Mouse (Mus musculus) retina, postnatal 1 day (tissue): ENCODE measurements around the gene Poldip2.
A peak's percentile ranks its signal among the peaks of the same experiment; 100 is the strongest.
"Not testable (repeated sequence)": the region's sequence is repeated elsewhere in the genome, so short reads cannot be mapped to it uniquely, and the experiment has no call there.

ENCODE experiments used
- DNase-seq: peaks from one replicate; pipeline ENCODE4 v3.0.0-alpha.2; 2012

Gene Poldip2

DNA sequence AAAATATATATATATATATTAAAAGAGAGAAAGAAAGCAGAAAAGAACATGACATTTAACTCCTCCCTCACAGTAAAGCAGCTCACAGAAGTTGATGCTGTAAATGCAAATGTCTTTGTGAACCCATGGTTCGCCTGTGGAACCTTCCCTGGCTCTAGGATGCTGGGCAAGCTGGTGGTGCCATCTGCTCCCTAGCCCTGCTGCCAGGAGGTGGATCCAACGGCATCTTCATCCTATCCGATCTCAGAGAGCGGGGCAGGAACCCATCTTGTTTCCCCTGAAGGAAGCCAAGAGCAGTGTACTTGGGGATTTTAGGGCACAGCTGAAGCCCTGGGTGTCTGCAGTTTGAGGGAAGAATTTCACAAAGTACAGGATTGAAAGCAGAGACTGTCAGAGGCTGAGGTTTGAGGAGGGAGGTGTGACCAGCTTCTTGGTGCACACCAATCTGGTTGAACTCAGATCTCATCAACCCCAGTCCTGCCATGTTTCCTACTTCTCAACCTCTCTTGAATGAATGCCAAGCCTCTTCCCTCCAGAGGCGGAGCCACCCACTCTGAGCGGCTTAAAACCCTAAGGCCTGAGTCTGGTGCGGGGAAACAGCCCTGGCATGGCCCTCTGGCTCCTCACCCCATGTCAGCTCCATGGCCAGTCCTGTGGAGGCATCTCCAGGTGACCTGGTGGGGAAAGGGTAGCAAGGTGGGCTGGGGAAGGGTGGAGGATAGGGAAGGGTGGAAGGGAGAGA, 8.9 kb upstream of the Poldip2 start, which contains the start of gene Sebox:
TSS of gene Sebox (plus strand) at position 539 of the 742 bp plus-strand sequence.
- DNase-seq = peak; percentile 18

DNA sequence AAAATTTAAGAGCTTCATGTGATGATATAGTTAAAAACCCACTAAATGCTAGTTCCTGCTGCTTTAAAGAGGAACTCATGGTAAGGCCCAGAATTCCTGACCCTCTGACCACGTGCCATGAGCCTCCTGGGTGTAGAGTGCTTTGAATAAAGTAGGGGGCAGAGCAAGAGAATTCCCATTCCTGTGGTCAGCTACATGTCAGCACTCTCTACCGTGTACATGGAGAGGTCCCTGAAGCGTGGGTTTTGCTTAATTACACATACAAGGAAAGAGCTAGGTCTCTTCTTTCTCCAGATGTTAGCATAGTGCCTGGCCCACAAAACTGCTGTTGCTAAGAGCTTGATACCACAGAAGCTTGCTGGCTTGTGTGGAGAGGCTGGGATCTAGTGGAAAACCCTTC, 6.6 kb upstream of the Poldip2 start:
- no peak for DNase-seq

DNA sequence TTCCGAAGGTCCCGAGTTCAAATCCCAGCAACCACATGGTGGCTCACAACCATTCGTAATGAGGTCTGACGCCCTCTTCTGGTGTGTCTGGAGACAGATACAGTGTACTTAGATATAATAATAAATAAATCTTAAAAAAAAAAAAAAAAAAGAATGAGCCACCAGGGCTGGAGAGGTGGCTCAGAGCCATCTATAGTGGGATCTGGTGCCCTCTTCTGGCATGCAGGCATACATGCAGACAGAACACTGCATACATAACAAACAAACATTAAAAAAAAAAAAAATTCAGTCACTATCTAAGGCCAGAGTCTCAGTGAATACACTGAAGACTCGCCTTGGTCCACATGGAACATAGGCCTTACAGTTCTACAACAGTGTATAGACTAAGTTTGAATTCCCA, 2.8 kb upstream of the Poldip2 start:
- peak; percentile 43 for DNase-seq

DNA sequence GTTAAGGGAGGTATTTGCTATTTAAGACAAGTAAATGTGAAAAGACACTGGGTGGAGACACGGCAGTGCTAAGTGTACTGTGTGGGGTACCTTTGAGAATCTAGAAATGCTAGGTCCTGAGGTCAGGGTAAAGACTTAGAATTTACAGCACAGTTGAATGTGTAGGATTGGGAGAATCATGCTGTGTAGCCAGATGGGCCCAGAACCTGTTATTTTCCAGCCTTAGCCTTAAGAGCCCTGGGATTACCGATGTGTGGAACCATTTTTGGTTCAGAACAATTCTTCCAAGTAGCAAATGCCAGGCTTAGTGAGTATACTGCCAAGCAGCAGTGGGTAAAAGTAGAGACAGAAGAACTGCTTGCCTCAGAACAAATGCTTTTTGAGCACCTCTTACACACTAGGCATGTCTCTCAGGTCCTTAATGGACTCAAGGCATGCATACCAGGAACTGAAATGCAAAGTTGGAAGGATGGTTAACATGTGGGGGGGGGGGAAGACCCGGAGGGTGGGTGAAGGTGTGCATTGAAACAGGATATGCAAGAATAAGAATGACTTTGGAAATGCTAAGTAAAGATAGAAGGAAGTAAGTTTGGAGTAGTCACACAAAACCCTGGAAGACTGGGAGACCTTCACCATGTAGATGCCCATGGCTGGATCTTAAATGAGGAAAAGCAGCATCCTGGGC, 1.3 kb downstream of the Poldip2 start:
- no peak for DNase-seq

DNA sequence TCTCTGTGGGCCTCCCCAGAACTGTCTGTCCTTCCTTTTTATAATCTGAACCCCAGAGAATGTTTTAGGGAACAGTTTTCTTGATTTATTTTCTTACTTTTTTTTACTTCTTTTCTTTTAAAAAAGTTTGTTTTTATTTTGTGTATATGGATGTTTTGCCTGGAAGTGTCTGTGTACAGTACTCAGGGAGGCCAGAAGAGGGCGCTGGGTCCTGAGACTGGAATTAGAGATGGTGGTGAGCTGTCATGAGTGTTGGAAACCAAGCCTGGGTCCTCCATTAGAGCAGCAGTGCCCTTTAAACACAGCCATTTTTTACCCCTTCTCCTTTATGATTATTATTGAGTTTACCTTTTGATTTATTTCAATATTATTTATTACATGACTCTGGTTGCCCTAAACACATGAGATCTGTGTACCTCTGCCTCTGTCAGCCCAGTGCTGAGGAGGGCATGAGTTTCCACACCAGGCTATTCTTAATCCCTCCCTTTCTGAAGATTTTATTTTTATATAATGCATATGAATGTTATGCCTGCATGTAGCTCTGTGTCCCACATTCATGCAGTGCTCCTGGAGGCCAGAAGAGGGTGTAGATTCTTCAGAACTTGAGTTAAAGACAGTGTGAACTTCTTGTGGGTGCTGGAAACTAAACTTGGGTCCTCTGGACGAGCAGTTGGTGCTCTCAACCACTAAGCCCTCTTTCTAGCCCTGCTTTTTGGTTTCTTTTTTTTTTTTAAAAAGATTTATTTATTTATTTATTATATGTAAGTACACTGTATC, 3.7 kb downstream of the Poldip2 start:
- DNase-seq = no peak

DNA sequence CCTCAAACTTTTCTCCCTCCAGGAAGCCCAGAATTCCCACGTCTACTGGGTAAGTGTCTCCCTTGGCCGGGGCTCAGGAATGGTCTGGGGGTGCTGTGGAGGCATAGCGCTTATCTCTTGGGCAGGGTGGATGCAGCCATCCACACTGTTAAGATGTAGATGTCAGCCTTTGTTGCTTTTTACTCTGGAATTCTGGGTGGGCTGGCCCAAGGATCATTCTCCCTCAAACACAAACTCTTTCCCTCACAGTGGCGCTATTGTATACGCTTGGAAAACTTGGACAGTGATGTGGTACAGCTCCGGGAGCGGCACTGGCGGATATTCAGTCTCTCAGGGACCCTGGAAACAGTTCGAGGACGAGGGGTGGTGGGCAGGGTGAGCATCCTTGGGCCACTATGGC, 6.9 kb downstream of the Poldip2 start:
- no peak for DNase-seq

DNA sequence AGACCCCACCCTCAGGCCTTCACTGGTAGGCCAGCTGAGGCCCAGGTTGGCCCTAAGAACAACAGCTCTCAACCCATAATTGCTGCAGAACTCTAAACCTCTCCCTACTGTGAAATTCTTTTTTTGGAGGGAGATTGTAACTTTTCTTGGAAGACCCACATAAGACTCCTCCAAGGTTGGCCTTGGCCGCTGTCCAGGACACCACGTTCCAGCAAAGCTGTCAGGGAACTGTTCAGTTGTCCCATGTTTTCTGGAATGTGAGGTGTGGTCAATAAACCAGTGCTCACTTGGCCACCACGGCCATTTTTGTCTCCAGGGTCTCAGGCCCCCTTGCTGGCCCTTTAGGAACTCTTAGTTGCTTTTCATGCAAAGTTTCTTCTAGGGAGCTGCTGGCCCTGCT, 9.9 kb downstream of the Poldip2 start:
- DNase-seq = no peak

DNA sequence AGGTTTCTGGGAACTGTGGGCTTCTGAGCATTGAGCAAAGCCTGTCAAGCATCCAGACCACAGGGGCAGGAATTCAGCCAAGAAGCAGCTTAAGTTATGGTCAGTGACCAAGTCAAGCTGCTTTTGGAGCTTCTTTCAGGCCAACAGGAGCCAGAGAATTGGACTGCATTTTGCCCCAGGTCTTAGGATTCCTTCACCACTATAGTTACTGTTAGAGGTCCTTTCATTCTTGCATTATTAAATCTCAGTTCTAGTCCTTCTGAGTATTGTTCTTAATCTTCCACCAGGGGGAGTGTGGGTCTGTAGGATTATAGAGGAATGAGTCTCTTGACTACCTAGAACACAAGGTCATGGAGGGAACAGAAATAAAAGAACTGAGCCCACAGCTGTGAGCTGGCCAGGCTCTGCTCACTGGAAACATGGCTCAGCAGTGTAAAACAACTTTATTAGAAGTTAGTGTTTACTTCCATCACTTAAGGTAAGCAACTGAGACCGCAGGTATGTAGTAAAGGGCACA, 10.5 kb downstream of the Poldip2 start:
- peak; percentile 36 for DNase-seq

DNA sequence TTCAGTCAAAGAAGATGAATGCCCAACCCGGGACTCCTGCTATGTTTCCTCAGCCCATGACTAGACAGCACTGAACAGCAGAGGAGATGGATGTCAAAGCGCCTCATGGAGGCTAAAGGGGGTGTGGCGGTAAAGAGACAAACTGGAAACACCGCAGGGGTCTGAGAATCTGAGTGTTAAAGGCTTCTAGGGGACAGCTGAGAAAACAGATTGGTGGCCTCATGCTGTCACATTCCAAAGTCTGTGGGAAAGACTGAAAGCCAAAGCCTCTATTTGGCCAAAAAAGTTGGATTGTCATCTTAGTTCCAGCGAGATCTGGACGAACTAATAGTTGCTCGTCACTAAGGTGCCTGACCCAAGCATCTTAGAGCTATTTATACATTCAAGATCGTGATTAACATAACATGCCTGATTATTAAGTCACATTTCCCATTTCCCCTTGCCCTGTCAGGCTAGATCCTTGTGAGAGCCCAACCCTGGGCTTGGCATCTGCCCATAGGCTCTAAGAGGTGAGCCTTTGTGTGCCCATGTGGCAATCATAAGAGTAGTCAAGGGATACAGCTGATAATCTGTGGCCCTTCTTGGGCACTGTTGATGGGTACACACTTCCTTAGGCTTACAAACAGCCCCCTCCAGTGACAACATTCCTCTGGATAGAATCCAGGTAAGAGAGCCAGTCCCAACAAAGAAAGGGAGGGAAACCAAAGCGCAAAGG, 11.4 kb downstream of the Poldip2 start:
- no peak for DNase-seq

DNA sequence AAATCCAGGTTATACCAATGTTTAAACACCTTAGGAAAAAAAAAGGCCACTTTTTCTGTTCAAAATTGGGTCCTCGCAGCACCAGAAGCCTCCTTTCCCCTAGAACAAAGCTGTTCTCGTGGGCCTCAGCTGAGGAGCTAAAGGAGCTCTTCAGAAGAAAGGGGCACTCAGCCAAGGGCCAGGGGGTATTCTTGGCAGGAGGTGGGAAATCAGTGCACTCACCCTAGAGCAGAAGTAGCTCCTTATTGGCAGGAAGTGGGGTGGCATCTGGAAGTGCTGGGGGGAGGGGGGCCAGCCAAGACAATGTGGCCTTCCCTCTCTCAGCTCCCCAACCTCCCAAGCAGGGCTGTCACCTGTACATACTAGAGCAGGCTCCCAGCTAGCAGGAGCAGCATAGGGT, 12.8 kb downstream of the Poldip2 start:
- DNase-seq = no peak

DNA sequence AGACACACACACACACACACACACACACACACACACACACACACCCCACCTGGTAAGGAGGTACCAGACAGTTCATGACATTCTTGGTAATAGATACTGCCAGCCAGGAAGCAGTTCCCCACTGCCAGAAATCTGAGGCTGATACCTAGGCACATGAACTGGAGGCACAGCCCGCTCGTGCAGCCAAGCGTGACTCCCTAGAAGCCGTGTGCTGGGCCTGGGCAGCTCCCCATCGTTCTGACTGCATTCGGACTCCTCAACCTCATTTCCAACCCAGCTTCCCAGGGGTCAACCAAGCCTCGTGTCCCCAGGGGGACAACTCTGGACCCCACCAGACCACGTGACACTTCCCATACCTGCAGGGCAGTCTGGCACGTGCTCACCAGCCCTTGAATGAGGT, 16.7 kb downstream of the Poldip2 start:
- DNase-seq = no peak

DNA sequence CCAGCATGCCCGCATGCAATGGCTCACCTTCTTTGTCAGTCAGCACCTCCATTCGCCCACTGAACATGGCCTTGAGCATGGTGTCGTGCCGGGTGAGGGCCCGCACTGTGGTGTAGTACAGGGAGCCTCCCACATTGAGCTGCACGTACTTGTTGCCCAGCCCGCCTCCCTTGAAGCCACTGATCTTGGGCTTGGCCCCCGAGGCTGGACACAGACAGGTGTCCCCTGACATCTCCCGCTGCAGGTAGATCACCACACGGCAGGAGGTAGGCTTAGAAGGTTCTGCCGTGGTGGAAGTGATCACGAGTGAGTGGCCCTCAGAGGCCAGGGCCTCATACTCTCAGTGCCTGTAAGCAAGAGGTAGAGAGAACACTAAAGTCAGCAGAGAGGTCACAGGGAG, 18.0 kb downstream of the Poldip2 start:
- DNase-seq = no peak

DNA sequence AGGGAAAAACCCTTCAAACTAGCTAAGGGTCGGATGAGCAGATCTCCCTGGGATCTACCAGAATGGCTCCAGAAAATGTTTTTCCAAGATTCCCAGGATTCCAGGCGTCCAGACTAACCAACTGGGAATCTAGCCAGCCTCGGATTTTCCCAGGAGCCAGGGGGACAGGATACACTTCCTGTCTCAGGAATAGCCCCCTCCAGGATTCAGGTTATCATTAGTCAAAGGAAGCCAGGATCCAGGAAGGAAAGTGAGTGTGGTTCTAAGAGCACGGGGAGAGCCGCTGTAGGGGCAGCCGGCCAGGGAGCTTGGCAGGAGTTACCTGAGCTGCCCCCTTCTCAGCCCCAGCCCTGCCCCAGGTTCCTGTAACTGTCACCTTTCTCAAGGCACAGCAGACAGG, 19.1 kb downstream of the Poldip2 start:
- DNase-seq = no peak

DNA sequence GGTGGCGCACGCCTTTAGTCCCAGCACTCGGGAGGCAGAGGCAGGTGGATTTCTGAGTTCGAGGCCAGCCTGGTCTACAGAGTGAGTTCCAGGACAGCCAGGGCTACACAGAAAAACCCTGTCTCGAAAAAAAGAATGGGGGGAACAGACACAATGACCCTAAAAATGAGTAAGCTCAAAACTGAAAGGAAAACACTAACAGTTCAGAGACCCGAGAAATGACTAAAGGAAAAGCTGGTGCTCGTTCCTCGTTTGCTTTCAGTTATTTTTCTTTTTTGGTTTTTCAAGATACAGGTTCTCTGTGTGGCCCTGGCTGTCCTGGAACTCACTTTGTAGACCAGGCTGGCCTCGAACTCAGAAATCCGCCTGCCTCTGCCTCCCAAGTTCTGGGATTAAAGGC, 19.5 kb downstream of the Poldip2 start:
- DNase-seq = not testable (repeated sequence)

DNA sequence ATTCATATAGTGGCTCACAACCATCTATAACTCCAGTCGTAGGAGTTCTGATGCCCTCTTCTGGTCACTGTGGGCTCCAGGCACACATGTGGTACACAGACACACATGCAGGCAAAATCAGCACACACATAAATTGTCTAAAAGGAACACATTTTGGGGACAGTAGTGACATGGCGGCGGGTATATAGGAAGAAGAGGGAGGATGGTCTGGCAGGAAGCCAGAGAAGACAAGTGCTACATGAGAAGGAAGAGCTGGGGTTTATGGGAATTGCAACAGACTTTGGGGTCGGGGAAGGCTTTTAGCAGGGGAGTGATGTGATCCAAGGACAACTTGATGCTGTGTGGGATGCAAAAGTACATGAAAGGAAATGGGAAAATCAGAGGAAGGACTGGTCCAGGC, 22.5 kb downstream of the Poldip2 start:
- DNase-seq = no peak

DNA sequence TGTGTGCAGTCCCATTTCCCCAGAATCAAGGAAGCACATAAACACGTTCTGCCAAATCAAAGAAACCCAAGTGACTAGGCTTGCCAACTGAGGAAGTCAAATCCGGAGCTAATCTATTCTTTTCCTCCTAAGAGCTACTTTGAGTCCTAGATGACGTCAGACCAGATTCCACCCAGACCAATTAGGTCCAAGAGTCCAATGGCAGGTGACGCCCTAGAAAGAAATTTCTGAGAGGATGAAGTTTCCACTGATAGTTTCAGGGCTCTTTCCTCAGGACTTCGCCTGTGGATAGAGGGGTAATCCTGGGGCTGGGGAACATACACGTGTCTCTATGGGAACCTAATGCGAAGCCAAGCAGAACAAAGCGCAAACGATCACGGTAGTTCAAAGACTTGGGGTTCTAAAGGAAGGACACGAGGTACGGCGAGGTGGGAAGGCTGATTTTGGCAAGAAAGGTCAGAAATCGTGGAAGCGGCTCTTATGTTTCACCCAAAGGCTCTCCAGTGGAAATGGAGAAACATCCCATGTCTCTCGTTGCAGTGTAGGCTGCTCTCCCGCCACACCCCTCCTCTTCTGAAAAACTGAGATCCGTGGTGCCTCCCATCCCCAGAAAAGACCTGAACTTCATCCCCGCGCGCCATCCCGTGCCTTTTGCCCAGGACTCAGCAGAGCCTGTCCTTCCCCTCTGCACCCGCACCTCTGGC, 23.5 kb downstream of the Poldip2 start:
- DNase-seq = peak; percentile 50

DNA sequence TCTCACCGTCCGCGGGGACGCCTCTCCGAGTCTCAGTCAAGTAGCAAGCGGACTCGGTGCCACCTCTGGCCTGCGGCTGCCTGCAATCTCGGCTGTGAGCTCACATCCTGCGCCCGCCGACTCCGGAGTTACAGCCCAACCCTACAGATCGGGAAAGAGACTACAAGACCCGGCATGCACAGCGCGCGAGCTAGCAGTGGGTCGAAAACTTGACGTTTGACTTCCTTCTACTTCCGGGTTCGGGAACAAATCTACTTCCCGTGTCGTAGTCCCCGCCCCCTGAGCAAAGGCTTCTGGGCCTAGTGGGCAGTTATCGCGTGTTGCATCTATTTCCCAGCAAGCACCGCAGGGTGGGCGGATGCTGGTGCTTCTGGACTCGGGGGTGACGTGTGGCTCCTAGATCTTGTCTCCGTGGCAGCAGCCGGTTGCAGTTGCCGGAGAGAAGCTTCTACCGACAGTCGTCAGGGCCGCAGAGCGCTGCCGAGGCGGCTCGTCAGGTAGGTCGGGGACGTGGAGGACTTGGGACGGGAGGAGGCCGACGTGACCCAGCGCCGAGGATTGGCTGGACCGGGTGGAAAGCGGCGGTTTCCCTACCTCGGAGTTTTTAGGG, 24.2 kb downstream of the Poldip2 start, which contains the start of the genes Tnfaip1 and Ift20:
TSS of gene Tnfaip1 (minus strand) at position 253 of the 610 bp plus-strand sequence.
TSS of gene Ift20 (plus strand) at position 282 of the 610 bp plus-strand sequence.
- peak; percentile 100 for DNase-seq

DNA sequence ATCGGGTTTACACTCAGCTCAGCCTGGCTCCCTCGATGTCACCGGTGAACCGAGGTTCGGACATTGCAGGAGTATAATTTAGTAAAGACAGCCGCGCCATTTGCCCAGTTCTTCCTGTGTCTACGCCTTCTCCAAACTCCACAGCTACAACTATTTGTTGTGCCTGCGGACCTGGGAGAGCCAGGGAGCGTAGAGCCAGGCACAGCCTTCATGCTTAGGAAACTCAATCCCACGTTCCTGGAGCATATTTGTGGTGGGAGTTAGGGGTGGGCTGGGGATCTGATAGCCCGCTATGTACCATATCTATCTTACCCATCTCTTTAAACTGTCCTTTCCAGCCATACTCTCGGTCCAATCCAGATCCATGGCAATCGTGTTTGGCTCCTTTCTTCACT, 24.7 kb downstream of the Poldip2 start:
- no peak for DNase-seq

DNA sequence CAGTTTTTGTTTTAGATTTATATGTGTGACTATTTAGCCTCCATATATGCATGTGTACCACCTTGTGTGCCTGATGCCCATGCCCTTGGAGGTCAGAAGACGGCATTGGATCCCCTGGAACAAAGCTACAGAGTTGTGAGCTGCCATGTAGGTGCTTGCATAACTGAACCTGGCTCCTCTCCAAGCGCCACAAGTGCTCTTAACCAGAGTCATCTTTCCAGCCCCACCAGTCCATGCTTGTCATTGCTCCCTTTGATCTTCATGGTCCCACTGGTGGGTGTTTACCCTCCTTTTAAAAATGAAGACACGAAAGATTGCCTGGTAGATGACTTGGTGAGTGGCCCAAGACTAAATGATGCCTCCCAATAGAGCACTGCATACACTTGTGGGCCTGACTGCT, 28.4 kb downstream of the Poldip2 start:
- no peak for DNase-seq

DNA sequence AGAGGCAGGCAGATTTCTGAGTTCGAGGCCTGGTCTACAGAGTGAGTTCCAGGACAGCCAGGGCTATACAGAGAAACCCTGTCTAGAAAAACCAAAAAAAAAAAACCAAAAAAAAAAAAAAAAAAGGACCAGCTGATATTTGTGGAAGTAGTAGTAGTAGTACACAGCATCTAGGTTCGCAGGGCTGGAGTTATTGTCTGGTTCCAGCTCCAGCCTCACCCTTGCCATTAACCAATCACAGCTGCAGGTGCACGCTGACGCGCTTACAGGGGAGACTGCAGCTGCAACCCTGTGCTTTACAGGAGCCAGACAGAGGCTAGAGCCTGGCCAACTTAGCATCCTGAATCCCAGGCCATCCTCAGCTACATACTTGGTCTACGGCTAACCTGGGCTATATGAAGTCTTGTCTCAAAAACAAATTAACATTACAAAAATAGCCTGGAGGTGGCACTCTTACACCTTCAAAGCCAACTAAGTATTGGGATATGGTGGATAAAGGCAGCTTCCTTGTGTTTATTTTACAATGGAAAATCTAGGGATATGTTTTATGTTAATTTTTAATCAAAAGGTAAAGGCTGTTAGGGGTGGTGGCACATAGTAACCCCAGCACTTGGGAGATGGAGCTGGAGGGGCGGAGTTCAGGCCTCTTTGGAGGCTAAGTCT, 32.6 kb downstream of the Poldip2 start:
- DNase-seq = no peak

DNA sequence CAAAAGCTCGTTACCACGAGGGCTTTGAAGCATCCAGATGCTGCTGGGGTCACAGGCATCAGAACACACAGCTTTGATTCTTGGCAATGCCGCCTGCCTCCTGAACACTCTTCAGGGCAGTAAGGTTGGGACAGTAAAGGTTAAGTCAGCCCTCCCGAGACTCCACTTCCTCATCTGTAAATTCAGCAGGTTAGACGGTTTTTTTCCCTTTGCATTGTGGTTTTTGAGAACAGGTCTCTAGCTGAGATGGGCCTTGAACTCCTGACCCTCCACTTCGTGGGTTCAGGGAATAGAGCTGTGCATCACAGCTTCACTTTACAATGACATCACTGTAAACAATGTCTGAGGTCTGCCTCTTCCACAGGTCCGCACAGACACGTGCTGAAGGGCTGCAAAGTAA, 33.2 kb downstream of the Poldip2 start:
- no peak for DNase-seq
